Mouse (Mus musculus): ENCODE results near the gene Plekhg3.

Plekhg3 gene

DNA sequence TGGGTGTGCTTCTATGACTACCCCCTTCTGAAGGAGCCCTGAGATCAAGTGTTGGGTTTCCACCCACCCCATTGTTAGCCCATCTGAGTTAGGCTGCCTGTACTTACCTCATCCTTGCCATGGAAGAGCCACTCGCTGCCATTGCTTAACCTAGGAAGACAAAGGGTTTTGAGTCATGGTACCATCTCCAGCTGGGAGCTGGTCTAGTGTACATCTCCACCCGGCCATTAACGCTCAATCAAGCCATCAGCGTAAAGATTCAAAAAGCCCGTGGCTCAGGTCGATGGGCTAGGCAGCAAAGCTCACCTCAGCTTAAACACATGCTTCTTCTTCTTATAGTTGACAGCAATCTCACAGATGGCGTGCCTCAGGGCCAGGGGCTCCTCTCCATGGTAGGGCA is 52.8 kb downstream of the Plekhg3 start:
- DNase-seq (ENCODE audit: low spot score) = no peak

DNA sequence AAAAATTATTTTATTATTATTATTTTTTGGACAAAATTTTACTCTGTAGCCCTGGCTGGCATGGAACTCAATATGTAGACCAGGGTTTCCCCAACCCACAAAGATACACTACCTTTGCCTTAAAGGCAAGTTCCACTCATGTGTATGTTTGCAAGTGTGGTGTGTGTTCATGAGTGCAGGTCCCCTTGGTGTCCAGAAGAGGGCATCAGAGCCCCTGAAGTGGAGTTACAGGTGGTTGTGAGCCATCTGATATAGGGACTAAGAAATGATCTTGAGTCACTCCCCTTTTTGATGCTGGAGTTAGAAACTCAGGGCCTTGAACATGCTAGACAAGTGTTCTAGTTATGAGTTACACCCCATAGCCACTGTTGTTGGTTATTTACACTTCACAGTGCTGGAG is 54.3 kb downstream of the Plekhg3 start:
- no peak for DNase-seq (ENCODE audit: low spot score)

DNA sequence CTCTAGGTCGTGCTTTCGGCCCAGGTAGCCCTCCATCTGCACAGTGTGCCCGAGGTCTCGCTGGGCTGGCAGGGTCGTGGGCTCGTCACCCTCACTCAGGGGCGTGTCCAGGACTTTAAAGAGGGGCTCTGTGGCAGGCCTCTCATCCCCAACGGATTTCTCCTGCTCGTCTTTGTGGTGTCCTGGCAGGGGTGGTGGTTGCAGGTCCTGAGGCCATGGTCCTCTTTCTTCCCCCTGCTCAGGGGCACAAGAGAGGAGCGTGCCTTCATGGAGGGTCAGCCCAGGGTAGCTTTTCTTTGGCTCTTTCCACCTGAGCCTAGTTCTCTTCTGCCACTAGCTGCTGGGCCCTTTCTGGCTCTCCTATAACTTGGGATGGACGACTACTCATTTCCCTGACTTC is 56.7 kb downstream of the Plekhg3 start:
- DNase-seq (ENCODE audit: low spot score) = no peak

DNA sequence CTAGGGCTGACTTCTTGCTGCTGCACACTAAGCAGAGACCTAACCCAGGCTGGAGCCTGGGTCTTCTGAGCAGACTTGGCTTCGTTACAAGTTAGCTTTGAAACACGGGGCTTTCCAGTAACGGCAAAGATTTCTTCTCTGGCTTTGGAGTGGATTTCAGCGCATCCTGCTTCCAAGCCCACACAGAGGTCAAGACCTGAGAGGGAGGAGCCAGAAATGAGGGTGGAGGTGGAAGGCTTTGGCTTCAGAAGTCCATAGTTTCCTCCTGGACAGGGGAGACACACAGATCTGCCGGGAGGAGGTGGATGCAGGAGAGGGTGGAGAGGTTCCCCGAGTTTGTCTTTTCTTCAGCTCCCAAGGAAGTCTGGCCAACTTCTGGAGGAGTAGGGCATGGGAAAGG is 58.8 kb downstream of the Plekhg3 start:
- DNase-seq (ENCODE audit: low spot score) = no peak

DNA sequence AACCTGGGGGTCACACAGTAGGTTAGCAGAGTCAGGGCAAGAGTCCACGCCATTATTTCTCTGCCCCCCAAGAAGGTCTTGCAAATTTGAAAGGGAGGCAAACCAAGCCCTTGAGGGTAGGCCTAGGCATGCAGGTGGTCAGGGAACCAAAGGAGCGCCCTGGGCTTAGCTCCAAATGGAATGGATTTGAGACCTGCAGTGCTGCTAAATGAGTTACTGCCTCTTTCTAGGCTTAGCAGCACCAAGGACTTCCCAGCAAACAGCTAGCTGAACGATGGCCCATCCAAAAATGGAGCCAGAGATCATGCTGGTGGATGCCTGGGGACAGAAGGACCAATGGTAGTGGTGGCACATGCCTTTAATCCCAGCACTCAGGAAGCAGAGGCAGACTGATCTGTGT is 60.3 kb downstream of the Plekhg3 start:
- DNase-seq (ENCODE audit: low spot score) = no peak

DNA sequence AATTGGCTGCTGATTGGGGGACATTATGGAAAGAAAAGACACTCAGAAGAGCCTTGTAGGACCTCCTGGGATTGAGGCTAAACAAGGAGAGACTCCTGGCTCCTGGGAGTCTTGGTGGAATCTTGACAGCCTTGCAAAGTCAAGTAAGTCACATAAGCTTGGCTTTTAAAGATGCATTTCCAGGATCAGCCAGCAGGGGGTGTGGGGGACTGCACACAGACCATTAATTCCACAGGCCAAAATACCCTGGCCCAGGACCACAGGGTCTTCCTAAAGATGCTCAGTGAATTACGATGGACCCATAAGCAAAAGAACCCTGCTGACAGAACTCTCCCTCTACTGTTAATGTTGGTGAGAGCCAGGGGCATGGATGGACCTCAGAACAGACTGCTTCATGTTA is 61.5 kb downstream of the Plekhg3 start:
- DNase-seq (ENCODE audit: low spot score) = peak; percentile 88

DNA sequence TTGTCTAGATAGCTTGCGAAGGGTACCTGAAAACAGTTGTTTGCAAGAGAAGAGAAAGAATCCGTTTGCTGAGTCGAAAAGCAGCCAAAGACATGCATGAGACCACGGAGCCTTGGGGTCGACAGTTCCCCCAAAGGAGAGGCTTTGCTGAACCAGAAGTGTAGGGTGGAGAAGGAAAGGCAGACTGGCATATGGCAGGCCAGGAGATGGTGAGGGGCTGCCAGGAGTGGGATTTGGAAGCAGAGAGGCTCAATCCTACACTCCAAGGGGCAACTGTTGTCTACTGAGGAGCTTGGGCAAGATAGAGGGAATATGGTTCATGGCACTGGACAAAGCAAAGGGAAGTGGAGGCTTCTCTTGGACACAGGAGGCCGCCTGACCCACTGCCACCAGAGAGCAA is 62.6 kb downstream of the Plekhg3 start:
- DNase-seq (ENCODE audit: low spot score) = no peak

DNA sequence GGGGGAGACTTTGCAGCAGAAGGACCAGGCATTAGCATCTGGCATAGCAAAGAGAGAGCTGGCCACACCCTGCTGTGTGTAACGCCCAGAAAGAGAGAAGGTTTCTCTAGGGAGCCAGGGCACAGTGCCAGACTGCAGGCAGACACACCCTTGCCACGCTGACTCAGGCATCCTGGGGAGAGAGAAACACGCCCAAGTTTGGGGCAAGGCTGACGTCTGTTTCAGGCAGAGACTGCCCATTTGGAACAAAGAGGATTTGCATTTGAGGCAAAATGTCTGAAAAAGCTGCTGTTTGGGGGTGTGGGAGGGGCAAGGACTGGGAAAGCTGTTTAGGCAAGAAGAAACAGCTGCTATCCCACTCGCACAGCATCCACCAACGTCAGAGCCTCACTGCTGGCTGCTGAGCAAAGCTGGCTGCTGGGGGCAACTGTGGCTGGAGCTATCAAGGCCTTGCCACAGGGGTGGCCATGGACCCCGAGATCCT is 63.2 kb downstream of the Plekhg3 start:
- no peak for DNase-seq (ENCODE audit: low spot score)

DNA sequence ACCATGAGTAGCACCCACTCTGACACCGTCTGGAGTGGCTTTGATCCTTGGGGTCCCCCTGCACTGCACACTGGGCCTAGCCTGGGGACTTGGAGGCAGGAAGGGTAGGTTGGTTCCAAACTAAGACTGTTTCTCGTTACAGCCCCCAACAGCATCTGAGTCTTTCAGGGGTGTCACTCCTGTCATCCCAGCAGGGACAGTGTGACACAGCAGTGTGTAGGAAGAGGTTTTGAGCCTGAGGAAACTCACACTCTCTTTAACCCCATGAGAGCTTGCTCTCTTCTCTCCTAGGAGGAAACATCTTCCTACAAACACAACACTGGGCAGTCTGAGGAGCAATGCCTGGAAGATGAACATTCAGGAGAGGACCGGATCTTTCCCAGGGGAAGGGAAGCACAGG is 63.9 kb downstream of the Plekhg3 start:
- DNase-seq (ENCODE audit: low spot score) = no peak

DNA sequence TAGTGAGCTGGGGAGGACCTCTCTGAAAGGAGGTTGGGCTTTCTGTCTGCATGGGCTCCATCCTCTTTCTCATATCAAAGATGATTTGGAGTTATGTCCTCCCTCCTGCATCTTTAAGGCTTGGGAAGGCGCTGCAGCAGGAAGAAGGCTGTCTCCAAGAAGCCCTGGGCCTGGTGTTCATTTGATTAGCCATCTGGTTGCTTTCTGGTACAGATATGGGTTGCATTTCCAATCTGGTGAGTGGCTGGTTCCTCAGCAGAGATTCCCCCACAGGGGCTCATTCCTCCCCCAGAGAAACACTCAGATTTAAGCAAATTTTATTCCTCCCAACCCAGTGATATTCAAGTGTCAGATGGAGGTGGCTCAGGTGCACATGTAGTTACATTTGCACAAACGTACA is 65.1 kb downstream of the Plekhg3 start:
- no peak for DNase-seq (ENCODE audit: low spot score)

DNA sequence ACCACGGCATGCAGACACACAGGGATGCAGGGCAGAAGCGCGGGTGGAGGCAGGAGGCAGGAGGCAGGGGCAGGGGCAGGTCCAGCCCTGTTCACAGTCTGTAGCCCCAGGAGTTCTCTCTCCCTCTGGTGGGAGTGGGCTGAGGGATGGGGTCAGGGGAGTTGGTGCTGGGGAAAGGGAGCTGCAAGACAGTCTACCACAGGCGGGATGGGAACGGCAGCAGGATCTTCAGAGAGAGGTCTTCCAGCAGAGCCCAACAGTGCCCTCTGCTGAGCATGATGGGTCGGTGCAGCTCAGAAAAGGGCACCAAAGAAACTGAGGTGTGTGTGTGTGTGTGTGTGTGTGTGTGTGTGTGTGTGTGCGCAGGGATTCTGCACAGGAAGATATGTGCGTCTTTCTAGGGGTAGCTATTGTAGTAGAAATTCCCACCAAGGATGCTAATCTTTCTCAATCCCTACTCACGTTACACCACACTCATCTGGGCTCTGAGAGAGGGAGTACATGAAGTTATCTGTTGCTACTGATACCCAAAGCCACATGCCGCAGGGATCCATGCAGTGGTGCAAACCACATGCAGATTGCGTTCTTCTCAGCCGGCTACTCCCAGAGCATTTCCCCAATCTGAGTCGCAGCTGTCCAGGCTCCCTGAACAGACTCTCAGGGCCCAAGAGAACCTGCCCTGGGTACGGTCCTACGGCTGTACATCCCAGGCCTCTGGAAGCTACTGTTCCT is 65.8 kb downstream of the Plekhg3 start:
- DNase-seq (ENCODE audit: low spot score) = peak; percentile 85

DNA sequence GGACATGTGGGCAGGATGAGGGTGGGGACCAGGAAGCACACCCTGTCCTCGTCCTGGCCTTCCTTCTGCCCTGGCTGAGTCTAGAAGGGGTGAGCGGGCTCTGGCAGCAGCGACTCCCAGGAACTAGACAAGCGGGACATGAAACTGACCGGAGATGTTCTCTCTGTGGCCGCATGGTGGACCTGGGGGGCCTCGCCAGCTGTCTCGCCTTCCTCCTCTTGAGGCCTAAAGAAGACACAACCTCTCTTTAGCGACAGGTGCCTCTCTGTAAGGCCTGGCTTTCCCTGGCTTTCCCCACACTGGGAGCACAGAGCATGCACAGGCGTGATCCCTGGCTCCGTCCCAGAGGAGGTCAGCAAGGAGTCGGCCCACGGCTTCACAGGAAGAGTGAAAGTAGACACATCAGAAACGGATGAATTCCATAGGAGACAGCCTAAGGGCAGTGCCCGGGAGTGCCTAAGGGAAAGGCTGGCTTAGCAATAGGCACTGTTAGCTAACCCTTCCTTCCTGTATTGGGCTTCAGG is 66.9 kb downstream of the Plekhg3 start:
- peak; percentile 28 for DNase-seq (ENCODE audit: low spot score)

DNA sequence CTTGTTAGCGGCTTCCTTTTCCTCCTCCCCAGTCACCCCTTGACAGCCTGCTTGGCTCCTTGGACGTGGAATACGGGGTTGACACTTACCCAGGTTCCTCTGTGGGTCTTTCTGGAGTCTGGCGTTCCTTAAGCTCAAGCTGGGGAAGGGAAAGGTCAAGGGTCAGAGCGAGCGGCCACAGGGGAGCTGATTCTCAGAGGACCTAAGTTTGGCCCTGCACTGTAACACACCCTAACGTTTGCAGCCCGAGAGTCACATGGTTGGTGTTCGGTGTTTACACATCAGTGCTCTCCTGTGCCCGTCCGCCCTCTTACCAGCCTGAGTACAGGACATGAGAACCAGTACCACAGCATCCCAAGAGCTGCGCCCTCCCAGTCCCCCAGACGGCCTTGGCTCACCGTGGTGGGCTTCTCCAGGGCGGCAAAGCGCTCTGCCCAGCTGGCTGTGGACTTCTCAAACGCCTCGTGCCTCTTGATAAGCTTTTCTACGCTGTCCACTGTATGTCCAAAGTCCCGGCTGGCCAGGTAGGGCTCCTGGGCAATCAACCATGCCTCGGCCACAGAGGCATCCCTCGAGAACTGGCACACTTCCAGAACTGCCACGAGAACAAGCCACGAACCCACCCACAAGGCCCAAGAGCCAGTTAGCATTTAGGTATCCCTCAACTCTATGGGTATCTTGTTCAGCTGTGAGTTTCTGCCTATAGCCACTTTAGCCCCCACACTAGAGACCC is 67.7 kb downstream of the Plekhg3 start:
- DNase-seq (ENCODE audit: low spot score) = no peak

DNA sequence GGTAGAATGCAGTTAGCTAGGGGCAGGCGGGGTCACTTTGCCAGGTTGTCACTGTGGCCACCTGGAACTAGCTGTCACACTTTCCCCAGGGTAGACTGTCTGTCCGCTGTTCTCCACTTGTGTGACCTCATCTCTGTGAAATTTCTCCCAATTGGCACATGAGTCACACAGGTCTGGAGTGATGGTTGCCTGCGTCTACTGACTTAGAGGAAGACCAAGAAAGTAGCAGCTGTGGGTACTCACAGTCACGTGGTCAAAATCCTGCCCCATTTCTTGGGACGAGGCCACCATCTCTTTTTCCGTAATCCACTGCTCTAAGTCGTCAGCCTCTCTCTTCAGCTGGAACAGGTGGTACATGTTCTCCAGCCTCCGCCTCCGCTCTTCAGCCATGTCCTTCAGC is 73.1 kb downstream of the Plekhg3 start:
- no peak for DNase-seq (ENCODE audit: low spot score)

DNA sequence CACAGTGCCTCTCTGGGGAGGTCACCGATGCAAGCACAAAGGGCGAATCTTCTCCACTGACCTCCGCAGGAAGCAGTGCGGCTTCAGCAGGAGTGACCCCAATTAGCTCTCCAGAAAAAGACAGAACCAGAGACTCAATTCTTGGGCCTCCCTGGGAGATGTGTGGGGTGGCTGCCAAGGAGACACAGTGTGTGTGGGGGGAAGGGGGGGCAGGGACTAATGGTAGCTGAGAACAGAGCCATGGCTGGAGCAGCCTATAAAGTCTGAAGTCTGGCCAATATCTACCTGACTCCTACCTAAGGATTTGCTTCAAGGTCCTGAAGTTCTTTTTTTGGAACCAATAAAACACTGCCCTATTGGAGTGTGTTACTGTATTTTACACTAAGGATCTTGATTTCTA is 73.9 kb downstream of the Plekhg3 start:
- DNase-seq (ENCODE audit: low spot score) = peak; percentile 32

DNA sequence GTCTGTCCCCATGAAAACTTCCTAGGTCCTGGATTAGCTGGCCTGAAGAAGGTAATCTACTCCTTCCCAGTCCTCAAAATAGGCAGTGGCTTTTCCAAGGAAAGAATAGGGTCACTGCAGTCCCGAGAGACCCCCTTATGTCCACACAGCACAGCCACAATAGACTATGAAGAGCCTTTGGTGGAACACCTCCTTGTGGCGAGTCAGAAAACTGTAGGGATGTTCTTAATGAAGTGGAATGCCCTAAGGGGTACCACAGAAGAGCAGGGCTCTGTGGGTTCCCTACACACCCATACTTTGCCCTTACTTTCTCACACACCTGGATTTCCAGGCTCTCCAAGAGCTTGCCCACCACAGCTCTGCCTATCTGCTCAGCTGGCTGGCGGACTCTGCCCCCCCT is 75.1 kb downstream of the Plekhg3 start:
- no peak for DNase-seq (ENCODE audit: low spot score)

DNA sequence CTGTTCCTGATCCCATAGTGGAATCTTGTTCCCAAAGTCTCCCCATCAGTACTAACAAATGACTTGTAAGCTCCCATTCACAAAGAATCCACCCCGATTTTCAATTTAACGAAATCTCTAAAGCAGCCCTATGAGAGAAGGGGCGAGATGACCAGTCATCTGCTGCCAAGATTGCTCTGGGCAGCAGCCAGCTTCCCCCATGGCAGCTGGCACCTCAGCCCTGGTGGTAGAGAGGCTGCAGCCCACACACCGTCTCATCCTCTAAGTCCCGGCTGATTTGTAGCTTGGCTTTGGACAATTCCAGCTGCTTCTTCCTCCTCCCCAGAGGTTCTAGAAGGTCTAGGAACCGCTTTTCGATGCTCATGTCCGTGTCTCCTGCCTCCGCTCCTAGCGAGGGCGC is 77.5 kb downstream of the Plekhg3 start:
- no peak for DNase-seq (ENCODE audit: low spot score)

DNA sequence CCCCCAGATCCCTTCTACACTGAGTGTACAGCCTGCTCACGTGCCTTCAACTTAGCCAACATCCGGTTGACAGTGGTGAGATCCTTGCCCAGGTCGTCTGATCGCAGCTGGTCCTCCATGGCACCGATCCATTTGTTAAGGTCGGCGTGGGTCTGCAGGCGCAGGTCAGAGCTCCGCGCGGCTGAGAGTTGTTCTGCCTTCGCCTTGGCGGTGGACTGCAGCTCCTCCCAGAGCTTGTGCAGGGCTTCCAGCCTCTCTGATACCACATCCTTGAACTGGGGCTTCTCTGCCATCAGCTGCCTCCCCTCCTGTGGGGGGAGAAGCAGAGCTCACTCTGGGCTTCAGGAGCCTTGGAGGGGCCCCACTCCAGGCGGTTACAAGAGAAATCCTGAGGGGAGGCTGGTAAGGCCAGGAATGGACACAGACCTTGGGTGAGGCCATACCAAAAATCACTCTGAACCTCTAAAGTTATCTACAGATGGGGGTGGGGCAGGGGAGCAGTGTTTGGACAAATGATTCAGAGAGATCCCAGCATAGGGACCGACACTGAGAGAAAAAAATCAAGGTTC is 78.4 kb downstream of the Plekhg3 start:
- no peak for DNase-seq (ENCODE audit: low spot score)

DNA sequence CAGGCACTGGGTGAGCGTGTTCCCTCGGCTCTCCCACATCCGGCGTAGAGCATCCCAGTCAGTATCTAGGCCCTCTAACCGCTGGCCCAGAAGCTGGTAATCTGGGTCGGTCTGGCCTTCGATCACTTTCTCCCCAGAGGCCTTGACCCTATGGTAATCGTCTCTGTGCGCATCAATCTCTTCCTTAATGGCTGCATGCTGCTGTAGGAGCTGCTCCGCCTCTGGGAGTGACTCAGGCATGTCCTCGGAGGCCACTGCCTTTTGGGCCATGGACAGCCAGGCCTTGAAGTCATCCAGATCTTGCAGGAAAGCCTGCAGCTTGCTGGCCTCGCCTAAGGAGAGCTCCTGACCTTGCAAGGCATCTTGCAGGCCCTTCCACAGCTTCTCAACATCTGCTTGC is 81.9 kb downstream of the Plekhg3 start:
- DNase-seq (ENCODE audit: low spot score) = no peak

DNA sequence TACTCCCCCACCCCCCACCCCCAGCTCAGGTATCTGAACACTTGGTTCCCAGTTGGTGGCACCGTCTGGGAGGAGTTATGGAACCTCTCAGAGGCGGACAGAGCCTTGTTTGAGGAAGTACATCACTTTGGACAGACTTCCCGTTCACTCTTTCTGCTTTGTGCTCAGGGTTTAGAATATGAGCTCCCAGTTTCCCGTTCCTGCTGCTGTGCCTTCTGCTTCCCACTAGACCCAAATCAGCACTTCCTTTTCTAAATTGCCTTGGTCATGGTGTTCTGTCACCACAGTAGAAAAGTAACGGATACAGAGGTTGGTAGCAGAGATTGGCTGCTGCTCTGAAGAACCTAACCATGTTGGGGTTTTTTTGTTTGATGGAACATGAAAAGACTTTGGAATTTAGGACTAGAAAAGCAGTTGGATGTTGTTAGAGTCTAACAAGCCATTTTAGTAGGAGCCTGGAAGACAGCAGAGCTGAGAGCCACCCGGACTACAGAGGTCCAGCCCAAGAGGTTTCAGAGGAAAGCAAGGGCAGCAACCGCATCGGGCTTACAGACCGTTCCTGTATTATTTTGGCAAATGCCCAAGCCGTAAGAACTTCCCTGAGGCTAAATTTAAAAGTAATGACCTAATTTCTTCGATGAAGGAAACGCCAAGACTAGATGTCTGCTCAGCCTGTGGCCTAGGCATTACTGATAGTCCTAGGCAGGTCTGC is 84.3 kb downstream of the Plekhg3 start:
- no peak for DNase-seq (ENCODE audit: low spot score)

DNA sequence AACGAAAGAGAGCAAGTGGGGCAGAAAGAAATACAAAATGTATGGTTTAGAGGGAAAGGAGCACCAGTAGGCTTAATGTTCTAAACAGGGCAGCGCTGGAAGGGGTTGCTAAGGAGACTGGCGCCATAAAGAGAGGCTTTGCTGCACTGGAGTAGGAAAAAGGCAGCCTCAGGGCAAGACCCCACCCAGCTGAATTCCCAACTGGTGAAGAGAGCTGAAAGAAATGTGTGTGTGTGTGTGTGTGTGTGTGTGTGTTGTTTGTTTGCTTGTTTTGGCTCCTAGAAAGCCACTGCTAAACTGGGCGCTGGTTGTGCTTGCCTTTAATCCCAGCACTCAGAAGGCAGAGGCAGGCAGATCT is 84.9 kb downstream of the Plekhg3 start:
- DNase-seq (ENCODE audit: low spot score) = no peak

DNA sequence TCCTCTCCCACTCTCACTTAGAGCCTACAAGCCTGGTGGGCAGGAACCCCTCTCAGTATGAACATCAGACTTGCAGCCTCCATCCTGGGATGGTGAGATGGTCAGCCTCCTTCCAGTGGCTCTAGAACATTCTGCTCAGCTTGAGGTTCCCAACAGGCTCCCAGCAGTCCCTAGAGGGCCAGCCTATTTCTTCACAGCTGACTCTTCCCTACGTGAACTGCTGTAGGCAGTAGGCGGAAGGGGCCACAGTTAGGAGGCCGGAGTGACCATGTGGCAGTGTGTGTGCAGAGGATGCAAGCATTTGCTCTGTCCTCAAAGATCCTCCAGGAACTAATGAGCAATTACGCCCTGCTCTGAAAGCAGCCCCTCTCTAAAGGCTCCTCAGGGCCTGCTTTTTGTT is 87.5 kb downstream of the Plekhg3 start:
- DNase-seq (ENCODE audit: low spot score) = no peak

DNA sequence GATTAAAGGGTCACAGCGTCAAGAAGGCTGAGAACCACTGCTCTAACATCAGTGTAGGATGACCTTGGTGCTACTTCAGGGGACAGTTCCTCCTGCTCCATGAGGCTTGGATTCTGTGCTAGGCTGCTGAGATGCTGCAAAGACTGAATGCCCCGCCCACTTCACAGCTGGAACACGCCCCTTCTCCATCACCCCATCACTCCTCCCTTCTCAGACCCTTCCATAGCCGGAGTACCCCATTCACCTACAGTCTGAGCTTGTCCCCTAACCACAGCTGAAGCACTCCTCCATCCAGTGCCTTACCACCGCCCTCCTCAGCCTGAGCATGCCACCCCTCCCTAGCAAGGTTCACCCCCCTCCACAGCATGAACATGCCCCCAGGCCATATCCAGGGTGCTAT is 89.2 kb downstream of the Plekhg3 start:
- DNase-seq (ENCODE audit: low spot score) = no peak

Data from retina, embryonic 14.5 days (tissue).